Mouse (Mus musculus): ENCODE results near the gene Iqce.

GRCm38 (mm10) chr5:140732195-140732594 lies 30.0 kb upstream of the Iqce start:
- peak; percentile 86 for TF ChIP-seq CTCF (conservative IDR thresholded peaks at IDR 0.05; ENCODE audit: low read length)
- TF ChIP-seq POU5F1 (IDR thresholded peaks at IDR 0.05; ENCODE audit: borderline replicate concordance, low read length): no peak
- no peak for TF ChIP-seq NANOG (IDR thresholded peaks at IDR 0.05; ENCODE audit: borderline replicate concordance, low read length)

Data from E14TG2a.4 (cell line).